Mouse (Mus musculus) layer of hippocampus, adult 2 months (tissue): ENCODE results near the gene Osbpl3. TPM values are rescaled to one million over a fixed set of nuclear protein-coding genes. Genes with fewer than 3 reads are reported as not detected.

Experiments
- DNase-seq, 2 experiments: peaks; one replicate each; pipeline ENCODE4 v3.0.0; 2022; ENCODE audit warnings: low spot score in 2 of 2
- H3K27ac ChIP-seq: fragments of 200-600 bp; 2 replicates; pipeline ENCODE4 v1.8.1; 2022
- H3K4me3 ChIP-seq: fragments of 200-600 bp; 2 replicates; pipeline ENCODE4 v1.8.1; 2022; ENCODE audit warnings: mild to moderate bottlenecking
- CTCF ChIP-seq: fragments of 200-600 bp; conservative IDR thresholded peaks from 2 replicates; pipeline ENCODE4 v1.8.1; 2022; ENCODE audit warnings: antibody characterized with exemption, mild to moderate bottlenecking, moderate library complexity
- total RNA-seq, 2 experiments: library from RNA; stranded (reverse); gene quantifications; 2 replicates each; pipeline ENCODE4 v1.2.3; 2021

The Osbpl3 gene
- total RNA-seq, 2 experiments from 2014 or later, result 15.7 to 16.1 TPM

DNA sequence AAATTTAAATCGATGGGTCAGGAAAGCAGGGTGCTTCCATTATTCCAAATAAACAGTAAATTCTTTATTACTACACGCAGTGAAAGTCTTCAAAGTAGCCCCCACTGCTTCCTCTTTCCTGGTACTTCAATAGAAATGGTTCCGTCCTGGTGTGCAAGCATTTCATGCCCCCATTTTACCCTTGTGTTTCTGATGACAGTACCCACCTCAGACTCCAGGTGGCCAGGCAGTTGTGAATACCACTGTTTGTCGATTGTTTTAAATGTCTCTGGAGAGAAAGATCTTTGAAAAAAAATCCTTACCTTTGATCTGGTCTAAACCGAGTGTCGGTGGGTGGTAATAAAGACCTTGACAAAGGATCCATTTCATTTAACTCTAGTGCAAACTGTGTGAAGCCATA is 155.4 kb downstream of the Osbpl3 start:
- no peak for DNase-seq
- no peak overlapping the region for H3K27ac ChIP-seq
- peak; percentile 35; the same call in 1 of the 2 replicates for TF ChIP-seq CTCF
- H3K4me3 ChIP-seq, result no peak overlapping the region

DNA sequence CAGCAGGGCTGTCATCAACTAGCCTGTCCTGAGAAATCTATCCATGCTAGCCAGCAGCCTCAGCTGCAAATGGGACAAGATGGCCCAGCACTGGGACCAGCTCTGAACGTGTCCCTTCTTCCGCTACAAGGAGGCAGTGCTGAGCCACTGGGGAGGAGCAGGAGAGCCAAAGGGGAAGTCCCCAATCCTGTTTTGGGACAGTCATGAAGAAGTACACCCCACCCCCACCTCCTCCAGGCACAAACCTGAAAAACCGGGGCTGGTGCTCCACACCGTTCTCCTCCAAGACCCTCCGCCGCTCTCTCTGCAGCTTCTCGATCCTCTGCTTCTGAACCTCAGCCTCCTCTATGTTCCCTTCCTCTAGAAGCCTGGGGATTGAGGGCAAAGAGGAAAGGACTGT is 156.9 kb downstream of the Osbpl3 start:
- Histone ChIP-seq H3K4me3 (no peak overlapping the region), H3K27ac (no peak overlapping the region)
- no peak for DNase-seq
- TF ChIP-seq CTCF, result no peak

DNA sequence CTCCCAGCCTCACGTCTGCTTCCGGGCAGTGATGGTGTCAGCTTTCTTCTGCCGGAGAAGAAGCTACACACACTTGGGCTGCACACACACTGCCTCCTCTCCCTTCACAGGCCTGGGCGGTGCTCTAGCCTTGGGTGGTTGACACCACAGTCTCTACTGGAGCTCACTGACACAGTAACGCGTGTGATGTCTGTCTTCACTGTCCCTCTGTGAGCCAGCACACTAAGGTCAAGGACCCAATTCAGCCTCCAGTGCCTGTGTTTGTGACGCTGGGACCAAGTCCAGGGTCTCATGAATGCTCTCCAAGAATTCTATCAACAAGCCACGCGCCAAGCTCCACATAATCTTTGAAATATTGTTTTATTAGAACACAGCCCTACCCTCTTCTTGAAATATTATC is 158.3 kb downstream of the Osbpl3 start:
- DNase-seq, result no peak
- no peak overlapping the region for H3K4me3 ChIP-seq
- no peak overlapping the region for H3K27ac ChIP-seq
- no peak for TF ChIP-seq CTCF

DNA sequence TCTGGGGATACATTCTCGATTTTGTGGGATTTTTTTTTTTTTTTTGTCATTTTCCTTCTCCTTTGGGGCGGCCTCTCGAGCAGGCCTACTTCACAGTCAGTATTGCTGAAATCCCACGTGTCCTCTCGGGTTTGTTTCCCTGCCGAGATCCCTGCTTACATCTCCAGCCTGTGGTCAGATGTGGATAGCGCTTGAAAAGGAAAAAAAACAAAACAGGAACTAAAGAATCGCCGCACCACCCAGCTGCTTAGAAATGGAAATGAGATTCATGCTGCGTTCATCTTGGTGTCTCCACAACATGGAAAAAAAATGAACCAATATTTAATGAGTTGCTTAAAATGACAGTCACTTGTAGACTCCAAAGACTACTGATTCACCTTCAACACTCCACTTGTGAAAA is 160.9 kb downstream of the Osbpl3 start:
- no peak for TF ChIP-seq CTCF
- H3K4me3 ChIP-seq, result no peak overlapping the region
- no peak overlapping the region for H3K27ac ChIP-seq
- no peak for DNase-seq

DNA sequence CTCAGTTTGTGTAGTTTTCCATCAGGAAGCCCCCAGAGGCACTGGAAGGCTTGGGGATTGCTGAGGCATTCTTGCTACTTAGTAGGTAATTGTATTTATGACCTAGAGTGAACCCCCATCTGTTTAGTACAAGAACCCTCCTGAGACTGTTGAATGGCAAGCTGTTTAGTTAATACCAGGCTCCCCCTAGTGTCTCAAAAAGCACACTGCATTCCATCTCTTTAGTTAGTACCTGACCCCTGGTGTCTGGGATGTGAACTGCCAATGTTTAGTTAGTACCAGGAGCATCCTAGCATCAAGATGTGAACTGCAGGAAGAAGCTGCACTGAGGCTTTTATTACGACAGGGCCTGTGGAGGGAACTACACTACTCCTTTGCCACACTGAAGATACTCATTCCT is 161.9 kb downstream of the Osbpl3 start:
- peak; percentile 98 for TF ChIP-seq CTCF
- peak; percentile 80 for DNase-seq

DNA sequence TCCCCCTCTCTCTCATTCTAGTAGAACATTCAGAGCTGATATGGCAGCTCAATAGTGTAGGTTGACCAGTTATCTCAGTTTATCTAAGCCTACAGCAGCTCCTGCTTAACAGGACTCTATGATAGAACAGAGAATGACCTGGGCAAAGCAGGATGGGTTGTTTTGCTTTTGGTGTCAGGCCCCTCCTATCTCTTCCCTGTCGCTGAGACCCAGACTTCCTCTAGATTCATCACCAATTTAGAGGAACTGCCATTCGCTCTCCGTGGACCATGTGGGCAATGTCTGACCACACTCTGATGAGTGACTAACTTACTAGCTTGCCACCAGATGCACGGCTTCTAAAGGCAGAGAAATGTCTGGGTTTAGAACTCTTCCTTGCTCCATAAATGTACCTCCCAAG is 164.4 kb downstream of the Osbpl3 start:
- no peak overlapping the region for H3K4me3 ChIP-seq
- no peak overlapping the region for H3K27ac ChIP-seq
- TF ChIP-seq CTCF, result no peak
- no peak for DNase-seq

More for the DNA sequence above, 161.9 kb downstream of the Osbpl3 start:
- H3K27ac ChIP-seq, result no peak overlapping the region
- no peak overlapping the region for H3K4me3 ChIP-seq

DNA sequence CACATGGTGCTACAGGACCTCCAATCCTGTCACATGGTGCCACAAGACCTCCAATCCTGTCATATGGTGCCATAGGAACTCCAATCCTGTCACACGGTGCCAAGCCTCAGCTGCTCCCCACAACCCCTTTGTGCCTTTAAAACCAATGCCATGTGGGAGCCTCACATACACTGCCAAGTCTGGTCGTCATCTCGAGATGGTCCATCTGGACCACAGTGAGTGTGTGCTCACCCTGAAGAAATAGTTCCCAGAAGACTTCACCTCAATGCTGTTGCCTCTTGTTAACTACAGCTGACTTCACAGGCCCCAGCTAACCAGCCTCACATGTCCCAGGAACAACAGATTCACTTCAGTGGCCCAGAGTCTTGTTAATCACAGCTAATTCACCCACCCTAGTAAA is 169.1 kb downstream of the Osbpl3 start:
- TF ChIP-seq CTCF, result no peak
- no peak for DNase-seq
- Histone ChIP-seq H3K27ac (no peak overlapping the region), H3K4me3 (no peak overlapping the region)

DNA sequence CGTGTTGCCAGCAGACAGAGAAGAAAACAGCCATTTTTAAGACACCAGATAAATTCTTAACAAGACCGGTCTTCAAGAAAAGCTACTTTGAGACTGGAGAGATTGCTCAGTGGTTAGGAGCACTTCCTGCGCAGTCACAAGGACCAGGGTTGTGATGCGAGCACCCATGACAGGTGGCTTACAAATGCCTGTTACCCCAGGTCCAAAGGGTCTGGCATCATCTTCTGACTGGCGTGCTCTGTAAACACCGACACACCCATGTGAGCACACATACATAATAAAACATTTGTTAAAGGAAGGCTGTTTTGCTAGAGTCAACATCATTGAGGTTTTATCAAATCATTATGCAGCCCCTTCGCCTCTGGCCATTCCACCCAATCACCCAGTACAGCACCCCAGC is 176.4 kb downstream of the Osbpl3 start:
- no peak for DNase-seq
- TF ChIP-seq CTCF, result no peak
- H3K4me3 ChIP-seq, result no peak overlapping the region
- no peak overlapping the region for H3K27ac ChIP-seq

DNA sequence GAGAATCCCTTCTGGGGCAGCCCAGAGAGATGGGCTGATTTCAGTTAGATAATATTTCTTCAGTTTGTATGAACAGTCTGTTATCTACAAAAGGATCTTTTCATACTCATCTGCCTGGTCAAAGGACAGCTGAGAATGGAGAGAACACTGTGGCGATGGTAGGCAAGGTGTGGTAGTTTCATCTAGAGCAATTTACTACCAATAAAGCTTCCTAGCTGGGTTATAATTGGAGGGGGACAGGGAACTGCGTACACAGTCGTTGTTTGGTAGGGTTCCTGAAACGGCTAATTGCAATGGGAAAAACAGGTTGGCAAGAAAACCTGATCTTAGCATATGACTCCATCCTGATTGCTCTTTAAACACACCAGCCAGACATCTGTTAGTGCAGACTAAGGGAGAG is 182.1 kb downstream of the Osbpl3 start:
- TF ChIP-seq CTCF, result no peak
- Histone ChIP-seq H3K27ac (no peak overlapping the region), H3K4me3 (no peak overlapping the region)
- no peak for DNase-seq

DNA sequence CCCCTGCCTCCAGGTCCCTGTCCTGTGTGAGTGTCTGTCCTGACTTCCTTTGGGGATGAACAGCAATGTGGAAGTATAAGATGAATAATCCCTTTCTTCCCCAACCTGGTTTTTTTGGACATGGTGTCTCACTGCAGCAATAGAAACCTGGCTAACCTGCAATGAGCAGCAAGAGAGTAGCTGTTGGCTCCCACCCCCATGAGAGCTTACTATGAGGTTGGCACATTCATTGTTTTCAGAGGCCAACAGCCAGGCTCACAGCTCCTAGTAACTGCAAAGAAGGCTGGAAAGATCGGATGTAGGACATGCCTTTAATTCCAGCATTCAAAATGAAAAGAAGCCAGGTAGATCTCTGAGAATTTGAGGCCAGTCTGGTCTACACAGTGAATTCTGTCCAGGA is 182.6 kb downstream of the Osbpl3 start:
- no peak for DNase-seq
- no peak overlapping the region for H3K4me3 ChIP-seq
- H3K27ac ChIP-seq, result no peak overlapping the region
- TF ChIP-seq CTCF, result no peak

DNA sequence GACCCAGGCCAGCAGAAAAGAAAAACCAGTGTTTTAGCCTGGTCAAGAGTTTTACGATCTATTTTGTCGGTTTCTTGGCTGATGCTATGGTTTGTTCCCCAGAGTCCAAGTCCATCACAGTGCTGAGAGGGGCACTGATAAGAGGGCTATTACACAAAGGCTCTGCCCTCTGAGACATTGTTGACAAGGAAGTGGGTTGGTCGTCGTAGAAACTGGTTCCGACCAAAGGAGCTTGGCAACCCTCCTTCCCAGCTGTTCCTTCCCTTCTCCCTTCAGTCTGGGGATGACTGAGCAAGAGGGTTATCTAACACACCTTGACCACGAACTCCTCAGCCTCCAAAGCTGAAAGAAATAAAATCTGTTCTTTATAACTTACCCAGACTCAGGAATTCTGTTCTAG is 192.3 kb downstream of the Osbpl3 start, which contains the start of gene Gsdme:
TSS of gene Gsdme (minus strand) at position 193 of the 400 bp plus-strand sequence.
- Histone ChIP-seq H3K4me3 (no peak within 1 kb of the TSS), H3K27ac (no peak within 1 kb of the TSS)
- DNase-seq, result no peak
- TF ChIP-seq CTCF, result no peak

DNA sequence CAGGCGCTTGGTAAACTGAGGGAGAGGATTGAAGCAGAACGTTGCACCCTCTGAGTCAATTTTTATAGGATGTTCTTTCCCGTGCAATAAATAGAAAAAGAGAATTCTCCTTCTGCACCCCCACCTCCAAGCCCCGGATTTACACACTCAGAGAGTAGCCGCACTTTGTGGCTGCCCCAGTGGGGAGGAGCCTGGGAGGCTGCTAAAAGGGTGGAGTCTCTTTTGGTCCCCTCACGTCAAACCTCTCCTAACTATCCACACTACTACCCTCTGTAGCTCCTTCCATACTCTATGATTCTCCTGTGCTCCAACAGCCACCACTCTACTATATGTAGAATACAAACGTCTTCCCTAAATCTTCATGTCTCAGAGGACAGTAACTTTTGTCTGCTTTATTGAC is 193.7 kb downstream of the Osbpl3 start:
- no peak for TF ChIP-seq CTCF
- no peak for DNase-seq
- peak overlapping the region; percentile 89; the same call in 1 of the 2 replicates for H3K27ac ChIP-seq
- peak overlapping the region; percentile 73 for H3K4me3 ChIP-seq

DNA sequence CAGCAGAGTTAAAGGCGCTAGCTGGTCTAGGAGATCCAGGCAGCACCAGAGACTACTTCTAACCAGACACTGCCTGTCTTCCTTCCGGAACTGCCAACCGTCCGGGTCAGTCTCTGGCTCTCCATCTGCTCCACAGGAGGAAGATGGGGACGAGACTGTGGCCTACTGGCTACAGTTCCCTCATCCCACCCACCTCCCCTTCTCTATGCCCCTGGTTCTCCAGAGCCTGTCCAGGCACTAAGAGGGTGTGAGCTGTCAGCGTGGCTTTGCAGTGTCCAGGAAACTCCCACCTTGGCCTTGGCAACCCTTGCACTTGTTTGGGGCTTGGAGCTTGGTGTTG is 194.1 kb downstream of the Osbpl3 start:
- no peak for TF ChIP-seq CTCF
- Histone ChIP-seq H3K4me3 (peak overlapping the region; percentile 73), H3K27ac (peak overlapping the region; percentile 89)
- DNase-seq, result no peak

DNA sequence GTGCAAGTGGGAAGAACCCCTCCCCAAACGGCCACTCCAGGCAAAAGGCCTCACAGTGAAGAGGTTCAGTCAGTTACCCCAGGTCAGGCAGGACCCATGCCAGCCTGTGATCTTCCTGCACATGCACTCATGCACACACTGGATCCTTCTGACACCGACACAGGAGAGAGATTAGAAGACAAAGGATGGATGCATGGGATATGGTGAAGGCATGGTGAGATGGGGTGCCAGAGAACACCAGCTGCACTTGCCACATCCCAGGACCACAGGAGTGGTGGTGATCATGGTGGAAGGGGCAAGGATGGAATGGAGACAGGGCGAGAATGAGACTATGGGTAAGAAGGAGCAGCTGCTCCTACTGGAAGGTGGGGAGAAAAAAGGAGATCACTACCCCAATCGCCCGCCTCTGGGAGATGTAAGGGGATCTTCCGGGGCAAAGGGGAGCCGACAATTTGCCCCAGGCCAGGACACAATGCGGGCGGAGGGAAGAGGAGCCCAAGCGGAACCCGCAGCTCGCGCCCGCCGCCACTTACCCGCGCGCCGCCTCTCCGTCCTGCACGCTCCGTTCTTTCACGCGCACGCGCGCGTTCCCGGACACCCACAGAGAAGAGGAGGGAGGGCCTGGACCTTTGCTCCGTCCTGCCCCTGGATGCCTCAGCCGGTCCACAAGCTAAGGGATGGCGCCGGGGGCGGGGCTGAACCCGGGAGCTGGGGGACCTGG is 194.6 kb downstream of the Osbpl3 start:
- H3K4me3 ChIP-seq, result peak overlapping the region; percentile 73
- TF ChIP-seq CTCF, result no peak
- H3K27ac ChIP-seq, result peak overlapping the region; percentile 89
- DNase-seq, result peak; percentile 80 to 84
